Mouse (Mus musculus) hematopoietic multipotent progenitor cell, adult 10-12 weeks (in vitro differentiated cells): ENCODE measurements around the gene Ovgp1. TPM values are rescaled to one million over a fixed set of nuclear protein-coding genes. Genes with fewer than 3 reads are reported as not detected.

Source experiments
- polyA plus RNA-seq: library from polyadenylated mRNA; stranded (reverse); fragments of >175 nt; gene quantifications from 2 replicates; pipeline ENCODE4 v1.2.3, GENCODE M21; 2012; ENCODE audit warnings: low replicate concordance

Gene Ovgp1
- polyA plus RNA-seq: 1.5 and 2.3 TPM in 2 replicates

DNA sequence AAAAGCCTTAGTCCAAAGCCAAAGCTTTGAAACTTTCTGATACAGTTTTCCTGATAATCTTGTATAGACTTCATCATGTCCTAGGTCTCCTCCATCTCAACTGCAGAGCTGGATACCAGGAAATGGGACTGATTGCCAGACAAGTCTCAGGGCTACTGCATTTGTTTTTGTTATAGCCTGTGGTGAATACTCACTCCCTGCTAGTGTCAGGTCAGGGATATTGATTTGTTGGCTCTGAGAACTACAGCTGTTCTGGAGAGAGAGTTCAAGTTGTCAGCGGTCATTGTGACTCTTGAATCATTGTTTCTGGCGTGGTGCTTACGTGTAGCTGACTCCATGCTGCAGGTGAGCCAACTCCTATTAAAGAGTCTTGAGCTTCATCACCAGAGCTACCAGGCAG, at the start of gene Ovgp1:
Gene Ovgp1, plus strand, starts transcription at position 301 of the 400 bp plus-strand sequence.

DNA sequence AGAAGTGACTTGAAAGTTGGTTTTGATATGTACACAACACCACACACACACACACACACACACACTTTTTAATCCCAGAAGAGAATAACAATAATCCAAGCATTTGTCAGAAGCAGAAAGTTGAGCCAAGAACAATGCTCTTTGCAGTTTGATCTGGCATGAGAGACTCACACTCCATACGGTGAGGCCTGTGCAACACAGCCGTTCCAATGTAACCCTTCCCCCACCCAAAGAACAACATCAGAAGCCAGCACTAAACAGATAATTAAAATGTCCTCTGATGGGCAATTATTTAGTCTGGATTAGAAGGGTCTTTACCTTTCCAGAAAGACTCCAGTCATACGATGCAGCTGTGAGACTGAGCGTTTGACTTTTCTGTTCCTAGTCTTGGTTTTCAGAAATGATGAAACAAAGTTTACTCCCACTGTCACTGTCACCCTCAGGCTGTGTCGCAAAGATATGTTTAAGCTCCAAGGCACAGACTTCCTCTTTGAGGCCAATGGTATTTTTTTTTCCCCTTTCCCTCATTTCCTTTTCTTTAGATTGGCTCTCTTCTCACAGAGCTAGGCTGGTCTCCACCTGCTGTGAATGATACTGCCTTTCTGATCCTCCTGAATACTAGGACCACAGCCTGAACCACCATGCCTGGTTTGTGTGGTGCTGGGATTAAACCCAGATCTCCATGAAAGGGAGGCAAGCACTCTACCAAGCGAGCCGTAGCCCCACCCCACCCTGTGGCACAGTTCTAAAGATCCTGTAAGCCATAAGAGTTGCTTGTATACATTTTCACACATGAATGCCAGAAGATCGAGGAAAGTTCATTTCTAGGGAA, 41.1 kb upstream of the Ovgp1 start, which contains the start of gene I830077J02Rik:
Gene I830077J02Rik, minus strand, starts transcription at position 425 of the 832 bp plus-strand sequence.

DNA sequence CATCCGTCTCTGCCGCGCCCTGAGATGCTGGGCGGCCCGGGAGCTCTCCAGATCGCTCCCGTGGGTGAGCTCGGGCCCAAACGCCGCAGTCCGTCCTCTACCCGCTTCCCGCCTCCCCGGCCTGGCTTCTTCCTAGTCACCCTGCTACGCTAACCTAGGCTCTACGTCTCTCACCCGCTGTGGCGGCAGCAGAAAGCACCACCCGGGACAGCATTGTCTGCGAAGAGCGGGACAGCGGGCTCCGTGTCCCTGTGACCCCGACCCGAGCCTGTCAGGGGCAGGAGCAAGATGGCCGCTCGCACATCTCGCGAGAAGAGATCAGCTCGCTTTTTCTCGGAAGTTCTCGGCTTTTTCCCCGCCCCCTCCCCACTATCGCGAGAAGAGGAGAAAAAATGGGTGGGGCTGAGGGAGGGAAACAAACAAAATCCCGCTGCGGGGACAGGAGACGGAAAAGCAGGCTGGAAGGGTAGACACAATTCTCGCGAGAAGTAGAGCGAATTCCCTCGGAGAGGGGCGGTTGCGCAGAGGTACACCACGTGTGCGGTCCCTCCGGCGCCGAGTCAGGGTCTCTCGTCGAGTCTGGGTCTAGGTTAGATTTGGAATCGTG, 14.4 kb upstream of the Ovgp1 start, which contains the start of gene Wdr77:
Gene Wdr77, plus strand, starts transcription at position 396 of the 607 bp plus-strand sequence.

DNA sequence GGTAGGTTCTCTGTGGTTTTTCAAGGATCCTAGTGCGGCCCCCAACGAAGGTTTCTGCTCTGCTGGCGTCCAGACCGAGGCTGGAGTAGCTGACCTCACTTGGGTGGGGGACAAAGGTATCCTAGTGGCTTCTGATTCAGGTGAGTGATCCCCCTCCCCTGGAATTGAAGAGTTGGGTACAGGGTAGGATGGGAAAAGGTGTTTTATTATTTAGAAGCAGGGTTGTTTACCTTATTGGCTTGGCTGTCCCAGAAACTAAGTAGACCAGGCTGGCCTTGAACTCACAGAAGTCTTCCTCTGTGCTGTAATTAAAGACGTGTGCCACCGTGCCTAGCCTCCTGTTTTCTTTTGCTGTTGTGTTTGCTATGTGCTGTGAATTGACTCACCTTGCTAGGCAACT, 13.5 kb upstream of the Ovgp1 start, which contains the start of gene Atp5f1:
Gene Atp5f1, minus strand, starts transcription at position 101 of the 400 bp plus-strand sequence.

DNA sequence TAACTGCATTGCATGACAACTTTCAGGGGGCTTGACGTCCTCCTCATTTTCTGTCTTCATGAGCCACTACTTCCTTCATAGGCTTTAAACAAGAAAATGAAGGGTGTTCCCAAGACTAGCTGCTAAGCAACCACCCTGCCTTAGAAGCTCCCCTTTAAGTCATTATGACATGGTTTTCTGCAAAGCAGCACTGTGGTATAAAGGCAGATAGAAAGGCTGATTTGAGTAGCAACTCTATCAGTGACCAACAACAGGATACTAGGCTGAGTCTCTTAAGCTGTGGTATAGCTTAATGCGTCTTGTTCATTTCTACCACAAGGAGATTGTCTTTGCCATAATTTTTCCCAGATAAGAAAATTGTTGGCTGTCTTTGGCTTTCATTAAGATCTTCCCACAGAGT, 41.0 kb downstream of the Ovgp1 start, which contains the start of gene Pifo:
Gene Pifo, minus strand, starts transcription at position 101 of the 400 bp plus-strand sequence.

DNA sequence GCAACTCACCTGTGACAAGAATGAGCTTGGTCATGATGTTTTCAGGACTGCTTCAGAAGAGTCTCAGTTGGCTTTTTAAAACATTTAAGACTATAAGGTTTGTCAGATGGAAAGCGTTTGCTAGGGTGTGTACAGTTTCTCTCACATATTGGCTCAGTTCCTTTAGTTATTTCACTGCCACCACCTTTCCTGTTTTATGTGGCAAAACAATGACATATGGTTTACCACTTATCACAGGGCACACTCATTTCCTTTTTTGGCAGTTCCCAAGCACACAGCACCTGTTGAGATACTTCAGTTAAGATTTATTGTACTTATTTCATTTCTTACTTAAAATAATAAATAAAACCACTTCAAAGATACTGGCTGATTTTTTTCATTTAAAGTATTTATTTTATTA, 59.3 kb downstream of the Ovgp1 start, which contains the start of gene Chil5:
Gene Chil5, minus strand, starts transcription at position 34 of the 400 bp plus-strand sequence.

Other genes with a start within 250 kb of the Ovgp1 start
- 13.7 and 35.1 TPM in 2 replicates for gene Rap1a, start 172.4 kb upstream of the Ovgp1 start, polyA plus RNA-seq
- 0.16 and 0.17 TPM in 2 replicates for gene Adora3, start 102.9 kb upstream of the Ovgp1 start, polyA plus RNA-seq
- not detected in 2 replicates for gene Tmigd3, start 102.8 kb upstream of the Ovgp1 start, polyA plus RNA-seq
- 6.1 and 7.3 TPM in 2 replicates for gene I830077J02Rik, start 41.0 kb upstream of the Ovgp1 start, polyA plus RNA-seq
- 20.7 and 70.2 TPM in 2 replicates for gene Wdr77, start 14.3 kb upstream of the Ovgp1 start, polyA plus RNA-seq
- gene Atp5f1, start 13.6 kb upstream of the Ovgp1 start, polyA plus RNA-seq: 70.9 and 86.6 TPM in 2 replicates
- gene Pifo, start 40.9 kb downstream of the Ovgp1 start, polyA plus RNA-seq: not detected in 2 replicates
- gene Chil5, start 59.1 kb downstream of the Ovgp1 start, polyA plus RNA-seq: 0.25 TPM in 1 of 2 replicates, not detected in the other
- not detected in 2 replicates for gene Chia1, start 139.5 kb downstream of the Ovgp1 start, polyA plus RNA-seq
- 0.85 and 1.7 TPM in 2 replicates for gene Chil3, start 193.9 kb downstream of the Ovgp1 start, polyA plus RNA-seq
- not detected in 2 replicates for gene Chil4, start 245.8 kb downstream of the Ovgp1 start, polyA plus RNA-seq